Mouse (Mus musculus) stomach, postnatal 0 days (tissue): Measurements from ENCODE around the gene Tbx15.
A peak's percentile ranks its signal among the peaks of the same experiment; 100 is the strongest.

Experiments
- CTCF ChIP-seq: IDR thresholded peaks from 2 replicates; pipeline ENCODE4 v1.5.1; 2016; ENCODE audit warnings: antibody characterized with exemption, low read depth, mild to moderate bottlenecking, moderate library complexity
- EP300 ChIP-seq: optimal IDR thresholded peaks from 2 replicates; pipeline ENCODE3; 2016; ENCODE audit warnings: antibody characterized with exemption

GRCm38 (mm10) chr3:99249906-99250305 lies 9.7 kb downstream of the Tbx15 start:
- TF ChIP-seq CTCF (peak; percentile 26; the same call in 1 of the 2 replicates), EP300 (no peak)
